Comparison of ENCODE assay signal across 8 mouse cellular contexts in the genomic region with DNA sequence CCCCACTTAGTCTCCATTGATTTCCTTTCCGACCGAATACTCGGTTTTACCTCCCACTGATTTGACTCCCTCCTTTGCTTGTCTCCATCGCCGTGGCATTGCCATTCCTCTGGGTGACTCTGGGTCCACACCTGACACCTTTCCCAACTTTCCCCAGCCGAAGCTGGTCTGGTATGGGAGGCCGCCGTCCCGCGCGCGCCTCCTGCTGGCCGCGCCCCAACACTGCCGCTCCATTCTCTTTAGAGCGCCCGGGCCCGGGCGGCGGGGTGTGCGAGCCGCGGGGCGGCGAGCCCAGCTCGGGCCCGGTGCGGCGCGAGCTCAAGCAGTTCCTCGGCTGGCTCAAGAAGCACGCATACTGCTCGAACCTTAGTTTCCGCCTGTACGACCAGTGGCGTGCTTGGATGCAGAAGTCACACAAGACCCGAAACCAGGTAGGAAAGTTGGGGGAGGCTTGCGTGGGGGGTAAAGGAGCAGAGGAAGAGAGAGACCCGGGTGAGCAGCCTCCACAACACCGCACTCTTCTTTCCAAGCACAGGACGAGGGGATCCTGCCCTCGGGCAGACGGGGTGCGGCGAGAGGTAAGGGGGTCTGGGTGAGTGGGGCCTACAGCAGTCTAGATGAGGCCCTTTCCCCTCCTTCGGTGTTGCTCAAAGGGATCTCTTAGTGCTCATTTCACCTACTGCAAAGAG. TPM values are rescaled to one million over a fixed set of nuclear protein-coding genes. Genes with fewer than 3 reads are reported as not detected.
A peak's percentile ranks its signal among the peaks of the same experiment; 100 is the strongest.
DNase-seq lines count a peak whose midpoint lies in the region; ATAC-seq and TF ChIP-seq lines count a peak whose summit lies in the region.

No protein-coding gene starts in this region.

- H3K36me3 ChIP-seq in kidney, adult 2 months (ENCODE audit: control insufficient read depth, insufficient read depth, low read length): no peaks in the 10 kb centered on the region; the same call in 1 of the 2 replicates
- peaks cover 24% of the 10 kb centered on the region for H3K36me3 ChIP-seq in lung, embryonic 14.5 days (ENCODE audit: insufficient read depth)

- no peak for ATAC-seq in lung, embryonic 14.5 days (ENCODE audit: insufficient read depth)

- TF ChIP-seq POLR2A in kidney, adult 2 months (IDR thresholded peaks at IDR 0.05; ENCODE audit: low read depth, low read length): no peak

- peak; percentile 67 for TF ChIP-seq CTCF in kidney, adult 2 months (conservative IDR thresholded peaks at IDR 0.05; ENCODE audit: insufficient read depth, insufficient read length, low read depth, low read length)
- peak; percentile 82 for TF ChIP-seq CTCF in lung, embryonic 14.5 days (IDR thresholded peaks at IDR 0.05; ENCODE audit: low read depth)

- H3K4me3 ChIP-seq in kidney, adult 2 months (ENCODE audit: insufficient read depth, low read depth, low read length): no peak overlapping the region
- H3K4me3 ChIP-seq in lung, embryonic 14.5 days (ENCODE audit: low read depth, low read length): no peak overlapping the region

- H3K9ac ChIP-seq in lung, embryonic 14.5 days: no peak overlapping the region

- H3K9me3 ChIP-seq in lung, embryonic 14.5 days (ENCODE audit: low read depth, low read length): no peaks in the 10 kb centered on the region

- WGBS in kidney, adult 2 months: 18% methylated on average over 46 of the region's 46 CpGs
- WGBS in lung, embryonic 14.5 days: 15% methylated on average over 46 of the region's 46 CpGs

- H3K27me3 ChIP-seq in kidney, adult 2 months (replicated peaks; ENCODE audit: control insufficient read depth, insufficient read depth, low read length): no peaks in the 10 kb centered on the region
- H3K27me3 ChIP-seq in lung, embryonic 14.5 days (ENCODE audit: insufficient read depth, low read length): peaks cover 43% of the 10 kb centered on the region

- no peak overlapping the region for H3K27ac ChIP-seq in kidney, adult 2 months (ENCODE audit: insufficient read depth, low read depth, low read length)
- no peak overlapping the region for H3K27ac ChIP-seq in lung, embryonic 14.5 days (ENCODE audit: low read depth)

- H3K4me2 ChIP-seq in lung, embryonic 14.5 days: peak overlapping the region; percentile 12; the same call in 1 of the 2 replicates

- peak; percentile 74 for DNase-seq in CD4-positive helper T cell, adult 2 months (ENCODE audit: low read depth, low spot score)
- peak; percentile 70 for DNase-seq in R1 (ENCODE audit: low read depth, low spot score)
- peak; percentile 81 for DNase-seq in embryo, embryonic 10.5 days (ENCODE audit: low spot score)
- DNase-seq in heart, adult 11 months: peak; percentile 97
- DNase-seq in kidney, adult 2 months: peak; percentile 76
- DNase-seq in lung, embryonic 14.5 days: peak; percentile 88
- DNase-seq in retina, postnatal 7 days (ENCODE audit: low read depth, low spot score): peak; percentile 57
- no peak for DNase-seq in frontal cortex, postnatal 14 days (ENCODE audit: low spot score in 2 of 2)

- H3K4me1 ChIP-seq in kidney, adult 2 months (ENCODE audit: control insufficient read depth, insufficient read depth, low read length): peaks cover 10% of the 10 kb centered on the region; the same call in 1 of the 2 replicates
- peaks cover 12% of the 10 kb centered on the region for H3K4me1 ChIP-seq in lung, embryonic 14.5 days (ENCODE audit: insufficient read depth)

RNA-seq across cellular contexts. Expression of a gene that starts 3.3 kb away (rescaled TPM):
- 161 and 177 TPM in 2 replicates for polyA plus RNA-seq in kidney, adult 2 months (2012; rRNA removed)
- 113 and 126 TPM in 2 replicates for polyA plus RNA-seq in lung, embryonic 14.5 days (2014; fragmentation: Nextera tagmentation; extraction: Ambion mirVana)

RNA-seq across cellular contexts. Expression of a gene that starts 7.4 kb away (rescaled TPM):
- 620 and 835 TPM in 2 replicates for polyA plus RNA-seq in kidney, adult 2 months (2012; rRNA removed)
- polyA plus RNA-seq in lung, embryonic 14.5 days (2014; fragmentation: Nextera tagmentation; extraction: Ambion mirVana): 964 and 1,036 TPM in 2 replicates

RNA-seq across cellular contexts. Expression of a gene that starts 10.2 kb away (rescaled TPM):
- 2.6 TPM in 2 replicates for polyA plus RNA-seq in kidney, adult 2 months (2012; rRNA removed)
- 151 and 165 TPM in 2 replicates for polyA plus RNA-seq in lung, embryonic 14.5 days (2014; fragmentation: Nextera tagmentation; extraction: Ambion mirVana)

RNA-seq across cellular contexts. Expression of a gene that starts 16.0 kb away (rescaled TPM):
- polyA plus RNA-seq in kidney, adult 2 months (2012; rRNA removed): 0.20 and 0.44 TPM in 2 replicates
- polyA plus RNA-seq in lung, embryonic 14.5 days (2014; fragmentation: Nextera tagmentation; extraction: Ambion mirVana): 6.7 and 8.3 TPM in 2 replicates

RNA-seq across cellular contexts. Expression of a gene that starts 24.3 kb away (rescaled TPM):
- polyA plus RNA-seq in kidney, adult 2 months (2012; rRNA removed): 320 and 410 TPM in 2 replicates
- polyA plus RNA-seq in lung, embryonic 14.5 days (2014; fragmentation: Nextera tagmentation; extraction: Ambion mirVana): 239 and 245 TPM in 2 replicates

Comparison
In these comparisons a context has a peak if more than half of its experiments do, and no peak if none do; other contexts are left out.
1. DNase-seq: peak in CD4-positive helper T cell, adult 2 months (single experiment), R1 (single experiment), embryo, embryonic 10.5 days (single experiment), heart, adult 11 months (single experiment), kidney, adult 2 months (single experiment), lung, embryonic 14.5 days (single experiment) and retina, postnatal 7 days (single experiment); none in frontal cortex, postnatal 14 days (0 of 2).
2. RNA of a gene that starts 10.2 kb away (polyA plus RNA-seq): 151 to 165 TPM in lung, embryonic 14.5 days; 2.6 TPM in kidney, adult 2 months; every median in the first group is over 10 times any median in the second.